Mouse (Mus musculus) layer of hippocampus, adult 6 months (tissue): ENCODE measurements around the gene Smchd1. TPM values are rescaled to one million over a fixed set of nuclear protein-coding genes. Genes with fewer than 3 reads are reported as not detected.

ENCODE experiments used
- long read RNA-seq, 2 experiments: library from polyadenylated mRNA; unstranded; transcript quantifications; one replicate each; pipeline ENCODE4 v2.0.0; 2019 to 2020
- polyA plus RNA-seq: library from polyadenylated mRNA; unstranded; fragments of <200 nt; fragmentation: Nextera tagmentation; gene quantifications from 2 replicates; pipeline ENCODE4 v1.2.3, GENCODE M21; 2021

Smchd1 gene
- polyA plus RNA-seq, result 20.8 and 22.9 TPM in 2 replicates
- long read RNA-seq, experiment 1, partial matches to known transcripts, result 37 of 38 reads
- long read RNA-seq, experiment 1, other reads (novel, unspliced or antisense), result 1 of 38 reads
- long read RNA-seq, experiment 2, full-length matches to known transcripts, result 5 of 30 reads
- long read RNA-seq, experiment 2, partial matches to known transcripts, result 22 of 30 reads
- long read RNA-seq, experiment 2, other reads (novel, unspliced or antisense), result 3 of 30 reads

GRCm38 (mm10) chr17:71474762-71475704 lies at the start of gene Smchd1:
Smchd1 (minus strand) TSS chr17:71475343.

GRCm38 (mm10) chr17:71459818-71460217 lies 15.3 kb downstream of the Smchd1 start, which contains the start of gene Gm4707:
Gm4707 (minus strand) TSS chr17:71459918.

GRCm38 (mm10) chr17:71311340-71312171 lies 163.6 kb downstream of the Smchd1 start, which contains the start of gene Emilin2:
Emilin2 (minus strand) TSS chr17:71311978.

Other genes starting within 250 kb of the Smchd1 start
- 1.2 and 1.3 TPM in 2 replicates for gene Emilin2, start 163.4 kb downstream of the Smchd1 start, polyA plus RNA-seq
- gene Gm4707, start 15.4 kb downstream of the Smchd1 start, polyA plus RNA-seq, result not detected in 2 replicates
- 0.11 and 0.34 TPM in 2 replicates for gene Ndc80, start 51.5 kb upstream of the Smchd1 start, polyA plus RNA-seq
- 0.65 and 0.78 TPM in 2 replicates for gene Spdya, start 76.7 kb upstream of the Smchd1 start, polyA plus RNA-seq
- 16.9 and 18.7 TPM in 2 replicates for gene Wdr43, start 140.6 kb upstream of the Smchd1 start, polyA plus RNA-seq
- gene Togaram2, start 197.9 kb upstream of the Smchd1 start, polyA plus RNA-seq, result 0.65 and 1.3 TPM in 2 replicates